Comparison of ENCODE assay signal across 8 mouse cellular contexts in the genomic region with DNA sequence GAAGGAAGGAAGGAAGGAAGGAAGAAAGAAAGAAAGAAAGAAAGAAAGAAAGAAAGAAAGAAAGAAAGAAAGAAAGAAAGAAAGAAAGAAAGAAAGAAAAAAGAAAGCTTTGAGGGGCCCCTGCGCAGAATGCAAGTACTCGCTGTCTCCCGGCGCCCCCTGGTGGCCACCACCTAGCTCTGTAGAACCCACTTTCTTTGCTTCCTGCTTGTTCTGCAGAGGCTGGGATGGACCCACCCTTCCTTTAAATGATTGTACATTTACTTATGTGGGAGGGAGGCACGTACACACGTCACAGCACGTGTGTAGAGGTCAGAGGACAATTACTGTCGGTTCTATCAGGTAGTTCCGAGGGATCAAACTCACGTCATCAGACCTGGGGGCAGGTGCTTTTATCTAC. TPM values are rescaled to one million over a fixed set of nuclear protein-coding genes. Genes with fewer than 3 reads are reported as not detected.
DNase-seq lines count a peak whose midpoint lies in the region; ATAC-seq and TF ChIP-seq lines count a peak whose summit lies in the region.

No protein-coding gene starts in this region.

- H3K4me3 ChIP-seq in lung, postnatal 0 days (ENCODE audit: low read depth, low read length), result no peak overlapping the region

- H3K27me3 ChIP-seq in lung, postnatal 0 days (replicated peaks; ENCODE audit: insufficient read depth, low read length), result no peaks in the 10 kb centered on the region

- 14% methylated on average over 10 of the region's 10 CpGs for WGBS in lung, postnatal 0 days

- H3K4me2 ChIP-seq in lung, postnatal 0 days (replicated peaks; ENCODE audit: low read depth, low read length), result no peak overlapping the region

- peaks cover 11% of the 10 kb centered on the region for H3K36me3 ChIP-seq in lung, postnatal 0 days (ENCODE audit: insufficient read depth, low read length)

- no peak overlapping the region for H3K27ac ChIP-seq in lung, postnatal 0 days (ENCODE audit: low read length)

- no peak overlapping the region for H3K9ac ChIP-seq in lung, postnatal 0 days (replicated peaks; ENCODE audit: low read depth)

- ATAC-seq in granulocyte monocyte progenitor cell, adult 5-6 weeks (replicated peaks; ENCODE audit: poor library complexity, severe bottlenecking), result peak; percentile 77
- ATAC-seq in lung, postnatal 0 days, result peak; percentile 79

- H3K4me1 ChIP-seq in lung, postnatal 0 days (ENCODE audit: insufficient read depth, low read depth, low read length), result no peaks in the 10 kb centered on the region

- TF ChIP-seq EP300 in lung, postnatal 0 days (IDR thresholded peaks at IDR 0.05), result 0 out of 2 replicates have a peak, but pooled peaks have one; percentile 28

- peak; percentile 85 for TF ChIP-seq CTCF in lung, postnatal 0 days (IDR thresholded peaks at IDR 0.05)

- peak; percentile 78 for DNase-seq in CD4-positive helper T cell, adult 2 months (ENCODE audit: low read depth, low spot score)
- DNase-seq in adrenal gland, adult 18-20 months (ENCODE audit: low spot score in 2 of 2), result peak; percentile 78 to 84
- peak; percentile 87 for DNase-seq in embryo, embryonic 11 days
- DNase-seq in kidney, postnatal 36 days, result peak; percentile 81 to 96
- DNase-seq in lung, postnatal 0 days (ENCODE audit: low spot score), result peak; percentile 90
- peak; percentile 39 for DNase-seq in retina, adult 2 months (ENCODE audit: low read depth, low spot score)
- peak; percentile 82 for DNase-seq in thymus, postnatal 0 days (ENCODE audit: low spot score)

- no peaks in the 10 kb centered on the region for H3K9me3 ChIP-seq in lung, postnatal 0 days (ENCODE audit: low read length)

RNA-seq across cellular contexts. Expression of gene Zdhhc7, which starts 23.2 kb away (rescaled TPM):
- 10 to 100 TPM; 39.5 to 57.7 TPM for total RNA-seq in adrenal gland, adult 18-20 months (2021)
- total RNA-seq in granulocyte monocyte progenitor cell, adult 5-6 weeks (2014; fragmentation: Nextera tagmentation), result 19.5 and 24.3 TPM in 2 replicates
- 14.5 and 21.1 TPM in 2 replicates for total RNA-seq in granulocyte monocyte progenitor cell, adult 5-6 weeks (2017)
- polyA plus RNA-seq in lung, postnatal 0 days (2015; fragmentation: Nextera tagmentation; extraction: Ambion mirVana), result 31.0 and 33.0 TPM in 2 replicates
- 30.6 and 35.9 TPM in 2 replicates for polyA plus RNA-seq in thymus, postnatal 0 days (2015; fragmentation: Nextera tagmentation; extraction: Ambion mirVana)

RNA-seq across cellular contexts. Expression of gene 6430548M08Rik, which starts 35.9 kb away (rescaled TPM):
- total RNA-seq in adrenal gland, adult 18-20 months (2021), result 100 to 1,000 TPM in 1 of 2 experiments, 10 to 100 TPM in 1; 60.5 to 130 TPM
- 0.04 and 9.0 TPM in 2 replicates for total RNA-seq in granulocyte monocyte progenitor cell, adult 5-6 weeks (2014; fragmentation: Nextera tagmentation)
- total RNA-seq in granulocyte monocyte progenitor cell, adult 5-6 weeks (2017), result 3.3 and 3.6 TPM in 2 replicates
- polyA plus RNA-seq in lung, postnatal 0 days (2015; fragmentation: Nextera tagmentation; extraction: Ambion mirVana), result 16.3 and 16.6 TPM in 2 replicates
- polyA plus RNA-seq in thymus, postnatal 0 days (2015; fragmentation: Nextera tagmentation; extraction: Ambion mirVana), result 2.0 and 2.3 TPM in 2 replicates

Comparison
In these comparisons a context has a peak if more than half of its experiments do, and no peak if none do; other contexts are left out.
1. DNase-seq: peak in every context shown above with its lines; median percentile 90 in lung, postnatal 0 days; 88 in kidney, postnatal 36 days; 87 in embryo, embryonic 11 days; 82 in thymus, postnatal 0 days; 81 in adrenal gland, adult 18-20 months; 78 in CD4-positive helper T cell, adult 2 months; 39 in retina, adult 2 months.
2. RNA of gene 6430548M08Rik, which starts 35.9 kb away (total RNA-seq): 60.5 to 130 TPM in adrenal gland, adult 18-20 months; 0.04 to 9.0 TPM in granulocyte monocyte progenitor cell, adult 5-6 weeks; every median in the first group is over 4 times any median in the second.